Mouse (Mus musculus): ENCODE data around the gene Epb41l1. TPM values are rescaled to one million over a fixed set of nuclear protein-coding genes. Genes with fewer than 3 reads are reported as not detected.
"Not testable (repeated sequence)": the region's sequence is repeated elsewhere in the genome, so short reads cannot be mapped to it uniquely, and the experiment has no call there.

Epb41l1 gene
- polyA plus RNA-seq, 1 experiment from 2014 or later, result 25.5 TPM

- no peak overlapping the region for H3K4me2 ChIP-seq (ENCODE audit: low read depth, low read length)
- H3K4me1 ChIP-seq (ENCODE audit: control insufficient read depth, insufficient read depth, low read length), result peaks cover 9% of the 10 kb centered on the region
- no peaks in the 10 kb centered on the region for H3K27me3 ChIP-seq (ENCODE audit: control insufficient read depth, insufficient read depth, low read length)
- no peak overlapping the region for H3K4me3 ChIP-seq (ENCODE audit: low read depth, low read length)
- no peaks in the 10 kb centered on the region for H3K9me3 ChIP-seq (ENCODE audit: control insufficient read depth, low read length)
- WGBS, result 48% methylated on average over 5 of the region's 5 CpGs
- no peak for ATAC-seq (ENCODE audit: low read depth)
- H3K9ac ChIP-seq (replicated peaks; ENCODE audit: low read depth, low read length), result no peak overlapping the region
- H3K36me3 ChIP-seq (ENCODE audit: control insufficient read depth, insufficient read depth, low read length), result peaks cover 33% of the 10 kb centered on the region
- H3K27ac ChIP-seq (ENCODE audit: low read depth, low read length), result no peak overlapping the region
These were observed 76.3 kb downstream of the Epb41l1 start for GRCm38 (mm10) chr2:156496816-156497566.

GRCm38 (mm10) chr2:156497915-156498314 is 77.2 kb downstream of the Epb41l1 start:
- no peaks in the 10 kb centered on the region for H3K27me3 ChIP-seq (ENCODE audit: control insufficient read depth, insufficient read depth, low read length)
- 0 out of 2 replicates have a peak, but pooled peaks have one; percentile 11 for ATAC-seq (ENCODE audit: low read depth)
- WGBS, result 55% methylated on average over 5 of the region's 5 CpGs
- H3K27ac ChIP-seq (ENCODE audit: low read depth, low read length), result no peak overlapping the region
- no peak overlapping the region for H3K9ac ChIP-seq (replicated peaks; ENCODE audit: low read depth, low read length)
- no peak overlapping the region for H3K4me3 ChIP-seq (ENCODE audit: low read depth, low read length)
- no peaks in the 10 kb centered on the region for H3K9me3 ChIP-seq (ENCODE audit: control insufficient read depth, low read length)
- no peak overlapping the region for H3K4me2 ChIP-seq (ENCODE audit: low read depth, low read length)
- H3K4me1 ChIP-seq (ENCODE audit: control insufficient read depth, insufficient read depth, low read length), result peaks cover 9% of the 10 kb centered on the region
- peaks cover 39% of the 10 kb centered on the region for H3K36me3 ChIP-seq (ENCODE audit: control insufficient read depth, insufficient read depth, low read length)

GRCm38 (mm10) chr2:156501025-156501424 is 80.3 kb downstream of the Epb41l1 start:
- Histone ChIP-seq H3K9me3 (ENCODE audit: control insufficient read depth, low read length) (no peaks in the 10 kb centered on the region), H3K27me3 (ENCODE audit: control insufficient read depth, insufficient read depth, low read length) (no peaks in the 10 kb centered on the region), H3K27ac (ENCODE audit: low read depth, low read length) (no peak overlapping the region), H3K4me2 (ENCODE audit: low read depth, low read length) (no peak overlapping the region), H3K4me1 (ENCODE audit: control insufficient read depth, insufficient read depth, low read length) (no peaks in the 10 kb centered on the region), H3K36me3 (ENCODE audit: control insufficient read depth, insufficient read depth, low read length) (peaks cover 44% of the 10 kb centered on the region), H3K4me3 (ENCODE audit: low read depth, low read length) (no peak overlapping the region), H3K9ac (replicated peaks; ENCODE audit: low read depth, low read length) (no peak overlapping the region)
- no peak for ATAC-seq (ENCODE audit: low read depth)
- 97% methylated on average over 1 of the region's 1 CpGs for WGBS

- WGBS, result 92% methylated on average over 13 of the region's 13 CpGs
These were observed 84.8 kb downstream of the Epb41l1 start for GRCm38 (mm10) chr2:156505533-156505932.

GRCm38 (mm10) chr2:156512028-156512427 is 91.3 kb downstream of the Epb41l1 start:
- Histone ChIP-seq H3K4me1 (ENCODE audit: control insufficient read depth, insufficient read depth, low read length) (no peaks in the 10 kb centered on the region), H3K27ac (ENCODE audit: low read depth, low read length) (no peak overlapping the region), H3K9ac (replicated peaks; ENCODE audit: low read depth, low read length) (no peak overlapping the region), H3K27me3 (ENCODE audit: control insufficient read depth, insufficient read depth, low read length) (no peaks in the 10 kb centered on the region), H3K36me3 (ENCODE audit: control insufficient read depth, insufficient read depth, low read length) (peaks cover 37% of the 10 kb centered on the region), H3K9me3 (ENCODE audit: control insufficient read depth, low read length) (no peaks in the 10 kb centered on the region), H3K4me3 (ENCODE audit: low read depth, low read length) (no peak overlapping the region), H3K4me2 (ENCODE audit: low read depth, low read length) (no peak overlapping the region)
- ATAC-seq (ENCODE audit: low read depth), result no peak
- 83% methylated on average over 7 of the region's 7 CpGs for WGBS

More at GRCm38 (mm10) chr2:156505533-156505932, 84.8 kb downstream of the Epb41l1 start:
- H3K36me3 ChIP-seq (ENCODE audit: control insufficient read depth, insufficient read depth, low read length), result peaks cover 42% of the 10 kb centered on the region
- no peaks in the 10 kb centered on the region for H3K27me3 ChIP-seq (ENCODE audit: control insufficient read depth, insufficient read depth, low read length)
- no peaks in the 10 kb centered on the region for H3K4me1 ChIP-seq (ENCODE audit: control insufficient read depth, insufficient read depth, low read length)
- no peak for ATAC-seq (ENCODE audit: low read depth)
- H3K9ac ChIP-seq (replicated peaks; ENCODE audit: low read depth, low read length), result no peak overlapping the region
- H3K27ac ChIP-seq (ENCODE audit: low read depth, low read length), result no peak overlapping the region
- H3K4me3 ChIP-seq (ENCODE audit: low read depth, low read length), result no peak overlapping the region
- H3K9me3 ChIP-seq (ENCODE audit: control insufficient read depth, low read length), result no peaks in the 10 kb centered on the region
- no peak overlapping the region for H3K4me2 ChIP-seq (ENCODE audit: low read depth, low read length)

GRCm38 (mm10) chr2:156512561-156512960 is 91.9 kb downstream of the Epb41l1 start:
- H3K27me3 ChIP-seq (ENCODE audit: control insufficient read depth, insufficient read depth, low read length), result no peaks in the 10 kb centered on the region
- H3K36me3 ChIP-seq (ENCODE audit: control insufficient read depth, insufficient read depth, low read length), result peaks cover 37% of the 10 kb centered on the region
- WGBS, result 70% methylated on average over 4 of the region's 6 CpGs
- no peaks in the 10 kb centered on the region for H3K9me3 ChIP-seq (ENCODE audit: control insufficient read depth, low read length)
- H3K4me1 ChIP-seq (ENCODE audit: control insufficient read depth, insufficient read depth, low read length), result no peaks in the 10 kb centered on the region
- no peak overlapping the region for H3K4me2 ChIP-seq (ENCODE audit: low read depth, low read length)
- no peak overlapping the region for H3K9ac ChIP-seq (replicated peaks; ENCODE audit: low read depth, low read length)
- no peak overlapping the region for H3K4me3 ChIP-seq (ENCODE audit: low read depth, low read length)
- no peak for ATAC-seq (ENCODE audit: low read depth)
- no peak overlapping the region for H3K27ac ChIP-seq (ENCODE audit: low read depth, low read length)

GRCm38 (mm10) chr2:156515102-156515501 is 94.4 kb downstream of the Epb41l1 start:
- no peak overlapping the region for H3K27ac ChIP-seq (ENCODE audit: low read depth, low read length)
- H3K4me2 ChIP-seq (ENCODE audit: low read depth, low read length), result no peak overlapping the region
- WGBS, result 84% methylated on average over 9 of the region's 9 CpGs
- no peaks in the 10 kb centered on the region for H3K4me1 ChIP-seq (ENCODE audit: control insufficient read depth, insufficient read depth, low read length)
- no peaks in the 10 kb centered on the region for H3K27me3 ChIP-seq (ENCODE audit: control insufficient read depth, insufficient read depth, low read length)
- H3K9me3 ChIP-seq (ENCODE audit: control insufficient read depth, low read length), result no peaks in the 10 kb centered on the region
- no peak overlapping the region for H3K4me3 ChIP-seq (ENCODE audit: low read depth, low read length)
- H3K36me3 ChIP-seq (ENCODE audit: control insufficient read depth, insufficient read depth, low read length), result peaks cover 33% of the 10 kb centered on the region
- ATAC-seq (ENCODE audit: low read depth), result no peak
- H3K9ac ChIP-seq (replicated peaks; ENCODE audit: low read depth, low read length), result no peak overlapping the region

- no peak overlapping the region for H3K27ac ChIP-seq (ENCODE audit: low read depth, low read length)
- H3K4me1 ChIP-seq (ENCODE audit: control insufficient read depth, insufficient read depth, low read length), result no peaks in the 10 kb centered on the region
- 31% methylated on average over 7 of the region's 7 CpGs for WGBS
- H3K27me3 ChIP-seq (ENCODE audit: control insufficient read depth, insufficient read depth, low read length), result no peaks in the 10 kb centered on the region
- peaks cover 33% of the 10 kb centered on the region for H3K36me3 ChIP-seq (ENCODE audit: control insufficient read depth, insufficient read depth, low read length)
- H3K4me2 ChIP-seq (ENCODE audit: low read depth, low read length), result no peak overlapping the region
- H3K9me3 ChIP-seq (ENCODE audit: control insufficient read depth, low read length), result no peaks in the 10 kb centered on the region
- H3K4me3 ChIP-seq (ENCODE audit: low read depth, low read length), result no peak overlapping the region
- no peak overlapping the region for H3K9ac ChIP-seq (replicated peaks; ENCODE audit: low read depth, low read length)
- peak; percentile 68 for ATAC-seq (ENCODE audit: low read depth)
These were observed 95.0 kb downstream of the Epb41l1 start for GRCm38 (mm10) chr2:156515565-156516185.

GRCm38 (mm10) chr2:156516678-156517077 is 96.0 kb downstream of the Epb41l1 start:
- H3K27me3 ChIP-seq (ENCODE audit: control insufficient read depth, insufficient read depth, low read length); H3K9me3 ChIP-seq (ENCODE audit: control insufficient read depth, low read length); H3K9ac ChIP-seq (replicated peaks; ENCODE audit: low read depth, low read length); H3K4me1 ChIP-seq (ENCODE audit: control insufficient read depth, insufficient read depth, low read length); H3K27ac ChIP-seq (ENCODE audit: low read depth, low read length); H3K4me2 ChIP-seq (ENCODE audit: low read depth, low read length); H3K4me3 ChIP-seq (ENCODE audit: low read depth, low read length): not testable (repeated sequence)
- ATAC-seq (ENCODE audit: low read depth), result peak; percentile 88
- H3K36me3 ChIP-seq (ENCODE audit: control insufficient read depth, insufficient read depth, low read length), result peaks cover 26% of the 10 kb centered on the region
- 81% methylated on average over 2 of the region's 2 CpGs for WGBS
